Mouse (Mus musculus) CD4-positive, CD25-positive, alpha-beta regulatory T cell, adult 2 months (primary cell): ENCODE results near the gene 4931429L15Rik.
"Not testable (repeated sequence)": the region's sequence is repeated elsewhere in the genome, so short reads cannot be mapped to it uniquely, and the experiment has no call there.

Experiments
- DNase-seq: peaks from one replicate; pipeline ENCODE4 v3.0.0-alpha.2; 2012; ENCODE audit warnings: low read depth, low spot score

Gene 4931429L15Rik

GRCm38 (mm10) chr9:46319886-46320285, at the start of gene 4931429L15Rik:
4931429L15Rik (minus strand) TSS chr9:46319986.
- DNase-seq = not testable (repeated sequence)

- no peak for DNase-seq
These were observed 42.7 kb upstream of the 4931429L15Rik start for GRCm38 (mm10) chr9:46362459-46362858.

- no peak for DNase-seq
These were observed 41.8 kb upstream of the 4931429L15Rik start for GRCm38 (mm10) chr9:46361461-46362111.

- DNase-seq = peak; percentile 67
These were observed 34.2 kb upstream of the 4931429L15Rik start for GRCm38 (mm10) chr9:46353992-46354391.

GRCm38 (mm10) chr9:46353330-46353724, 33.5 kb upstream of the 4931429L15Rik start:
- DNase-seq = no peak

- no peak for DNase-seq
These were observed 33.0 kb upstream of the 4931429L15Rik start for GRCm38 (mm10) chr9:46352651-46353329.

GRCm38 (mm10) chr9:46350451-46350981, 30.7 kb upstream of the 4931429L15Rik start:
- no peak for DNase-seq

- no peak for DNase-seq
These were observed 26.3 kb upstream of the 4931429L15Rik start for GRCm38 (mm10) chr9:46345887-46346665.

- no peak for DNase-seq
These were observed 19.4 kb upstream of the 4931429L15Rik start for GRCm38 (mm10) chr9:46339051-46339652.

GRCm38 (mm10) chr9:46338384-46338783, 18.6 kb upstream of the 4931429L15Rik start:
- no peak for DNase-seq

- no peak for DNase-seq
These were observed 18.1 kb upstream of the 4931429L15Rik start for GRCm38 (mm10) chr9:46337852-46338291.

- no peak for DNase-seq
These were observed 17.5 kb upstream of the 4931429L15Rik start for GRCm38 (mm10) chr9:46337331-46337730.

- DNase-seq = not testable (repeated sequence)
These were observed 16.5 kb upstream of the 4931429L15Rik start for GRCm38 (mm10) chr9:46336294-46336693.

GRCm38 (mm10) chr9:46335461-46335995, 15.7 kb upstream of the 4931429L15Rik start:
- DNase-seq = no peak

GRCm38 (mm10) chr9:46334471-46335025, 14.8 kb upstream of the 4931429L15Rik start:
- DNase-seq = no peak

- DNase-seq = no peak
These were observed 11.5 kb upstream of the 4931429L15Rik start for GRCm38 (mm10) chr9:46331301-46331700.

GRCm38 (mm10) chr9:46330586-46330895, 10.8 kb upstream of the 4931429L15Rik start:
- DNase-seq = no peak

- DNase-seq = no peak
These were observed 10.2 kb upstream of the 4931429L15Rik start for GRCm38 (mm10) chr9:46329801-46330585.

GRCm38 (mm10) chr9:46329250-46329648, 9.5 kb upstream of the 4931429L15Rik start:
- no peak for DNase-seq

- peak; percentile 11 for DNase-seq
These were observed 8.9 kb upstream of the 4931429L15Rik start for GRCm38 (mm10) chr9:46328572-46329249.
